Mouse (Mus musculus) cerebellum, adult 2 months (tissue): Measurements from ENCODE around the gene L3mbtl1. TPM values are rescaled to one million over a fixed set of nuclear protein-coding genes. Genes with fewer than 3 reads are reported as not detected.

Experiments used
- DNase-seq, 2 experiments: peaks; one replicate each; pipeline ENCODE4 v3.0.0; 2021
- H3K27ac ChIP-seq: fragments of 200-500 bp; 2 replicates; pipeline ENCODE4 v1.5.1; 2012; ENCODE audit warnings: low read length, control low read depth, inconsistent platforms; ENCODE audit not compliant: insufficient read depth
- H3K27me3 ChIP-seq: fragments of 200-500 bp; 2 replicates; pipeline ENCODE4 v1.6.1; 2012; ENCODE audit warnings: inconsistent platforms, mild to moderate bottlenecking, low read length, moderate library complexity; ENCODE audit not compliant: control insufficient read depth, insufficient read depth
- H3K4me1 ChIP-seq: fragments of 200-500 bp; 2 replicates; pipeline ENCODE4 v1.6.1; 2011; ENCODE audit warnings: low read length; ENCODE audit not compliant: control insufficient read depth, insufficient read depth
- H3K4me3 ChIP-seq: fragments of 200-500 bp; replicated peaks from 2 replicates; pipeline ENCODE3; 2011; ENCODE audit warnings: mild to moderate bottlenecking, low read depth, low read length, control low read depth; ENCODE audit not compliant: insufficient read depth
- CTCF ChIP-seq: fragments of 200-500 bp; IDR thresholded peaks from 2 replicates; pipeline ENCODE4 v1.5.1; 2011; ENCODE audit warnings: low read depth, mild to moderate bottlenecking, control low read depth, low read length, moderate library complexity, borderline replicate concordance; ENCODE audit not compliant: insufficient read depth
- POLR2A ChIP-seq: fragments of 200-500 bp; IDR thresholded peaks from 2 replicates; pipeline ENCODE4 v1.6.1; 2011; ENCODE audit warnings: low read length, control low read depth, borderline replicate concordance; ENCODE audit not compliant: insufficient read depth
- WGBS: fragments of 180-500 bp; shearing (Covaris S2); methylation state at CpG from one replicate; pipeline ENCODE4 v1.1.7; 2018; 5-methylcytosine and 5-hydroxymethylcytosine counted together
- polyA plus RNA-seq: library from polyadenylated mRNA; depleted of rRNA; stranded (reverse); fragments of >200 nt; gene quantifications from 2 replicates; pipeline ENCODE4 v1.2.3, GENCODE M21; 2012

Gene L3mbtl1
- polyA plus RNA-seq, 1 experiment, result 8.5 TPM

GRCm38 (mm10) chr2:162947736-162948135 is 4.5 kb downstream of the L3mbtl1 start:
- Histone ChIP-seq H3K27ac (no peak overlapping the region), H3K4me3 (peak overlapping the region; percentile 43)
- DNase-seq, result peak; percentile 47 to 50

GRCm38 (mm10) chr2:162948221-162948620 is 4.9 kb downstream of the L3mbtl1 start:
- Histone ChIP-seq H3K4me1 (no peaks in the 10 kb centered on the region; the same call in 1 of the 2 replicates), H3K27me3 (no peaks in the 10 kb centered on the region), H3K27ac (no peak overlapping the region), H3K4me3 (peak overlapping the region; percentile 43)
- WGBS, result 66% methylated on average over 14 of the region's 14 CpGs
- TF ChIP-seq CTCF, result no peak
- no peak for TF ChIP-seq POLR2A
- no peak for DNase-seq

More at GRCm38 (mm10) chr2:162947736-162948135, 4.5 kb downstream of the L3mbtl1 start:
- no peaks in the 10 kb centered on the region for H3K27me3 ChIP-seq
- no peaks in the 10 kb centered on the region; the same call in 1 of the 2 replicates for H3K4me1 ChIP-seq
- WGBS, result 37% methylated on average over 15 of the region's 15 CpGs
- TF ChIP-seq POLR2A (no peak), CTCF (no peak)

GRCm38 (mm10) chr2:162950776-162951175 is 7.5 kb downstream of the L3mbtl1 start:
- no peak overlapping the region for H3K27ac ChIP-seq
- DNase-seq, result no peak
- TF ChIP-seq POLR2A, result no peak
- TF ChIP-seq CTCF, result no peak
- no peak overlapping the region for H3K4me3 ChIP-seq
- H3K4me1 ChIP-seq, result no peaks in the 10 kb centered on the region; the same call in 1 of the 2 replicates
- H3K27me3 ChIP-seq, result no peaks in the 10 kb centered on the region
- 89% methylated on average over 2 of the region's 2 CpGs for WGBS

- TF ChIP-seq POLR2A (no peak), CTCF (no peak)
- WGBS, result 99% methylated on average over 2 of the region's 2 CpGs
- no peak overlapping the region for H3K27ac ChIP-seq
Measured at GRCm38 (mm10) chr2:162956843-162957242, 13.6 kb downstream of the L3mbtl1 start.

GRCm38 (mm10) chr2:162961321-162961720 is 18.0 kb downstream of the L3mbtl1 start:
- Histone ChIP-seq H3K4me1 (no peaks in the 10 kb centered on the region; the same call in 1 of the 2 replicates), H3K27ac (no peak overlapping the region), H3K4me3 (no peak overlapping the region), H3K27me3 (no peaks in the 10 kb centered on the region)
- DNase-seq, result no peak
- 65% methylated on average over 10 of the region's 10 CpGs for WGBS
- TF ChIP-seq CTCF (no peak), POLR2A (no peak)

More at GRCm38 (mm10) chr2:162956843-162957242, 13.6 kb downstream of the L3mbtl1 start:
- H3K4me1 ChIP-seq, result no peaks in the 10 kb centered on the region; the same call in 1 of the 2 replicates
- no peak overlapping the region for H3K4me3 ChIP-seq
- no peaks in the 10 kb centered on the region for H3K27me3 ChIP-seq
- no peak for DNase-seq

GRCm38 (mm10) chr2:162966734-162967133 is 23.5 kb downstream of the L3mbtl1 start:
- Histone ChIP-seq H3K27ac (no peak overlapping the region), H3K4me3 (no peak overlapping the region), H3K27me3 (no peaks in the 10 kb centered on the region), H3K4me1 (no peaks in the 10 kb centered on the region)
- TF ChIP-seq POLR2A, result no peak
- DNase-seq, result no peak
- 87% methylated on average over 2 of the region's 2 CpGs for WGBS

- no peak overlapping the region for H3K27ac ChIP-seq
- peak; percentile 27 to 36 for DNase-seq
- TF ChIP-seq CTCF (peak; percentile 67; the same call in 1 of the 2 replicates), POLR2A (no peak)
- H3K4me3 ChIP-seq, result no peak overlapping the region
- H3K27me3 ChIP-seq, result no peaks in the 10 kb centered on the region
- 10% methylated on average over 5 of the region's 5 CpGs for WGBS
- no peaks in the 10 kb centered on the region for H3K4me1 ChIP-seq
Measured at GRCm38 (mm10) chr2:162968357-162968756, 25.1 kb downstream of the L3mbtl1 start.

- 77% methylated on average over 3 of the region's 3 CpGs for WGBS
- H3K27me3 ChIP-seq, result no peaks in the 10 kb centered on the region
- TF ChIP-seq POLR2A, result no peak
- no peak for TF ChIP-seq CTCF
- no peaks in the 10 kb centered on the region for H3K4me1 ChIP-seq
- no peak overlapping the region for H3K4me3 ChIP-seq
- no peak overlapping the region for H3K27ac ChIP-seq
- DNase-seq, result no peak
Measured at GRCm38 (mm10) chr2:162969101-162969500, 25.8 kb downstream of the L3mbtl1 start.
